Mouse (Mus musculus) brain, embryonic 14.5 days (tissue): ENCODE measurements around the gene Uckl1. TPM values are rescaled to one million over a fixed set of nuclear protein-coding genes. Genes with fewer than 3 reads are reported as not detected.

Source experiments
- DNase-seq: peaks from one replicate; pipeline ENCODE4 v3.0.0-alpha.2; 2011; ENCODE audit warnings: low read depth
- CTCF ChIP-seq: fragments of 200-500 bp; IDR thresholded peaks from 2 replicates; pipeline ENCODE4 v1.5.1; 2012; ENCODE audit warnings: inconsistent platforms, mild to moderate bottlenecking, moderate library complexity, borderline replicate concordance; ENCODE audit not compliant: insufficient read depth, insufficient read length; ENCODE audit errors: extremely low read depth
- POLR2A ChIP-seq: fragments of 200-500 bp; IDR thresholded peaks from 2 replicates; pipeline ENCODE4 v1.6.1; 2012; ENCODE audit warnings: mild to moderate bottlenecking, inconsistent platforms, borderline replicate concordance; ENCODE audit not compliant: poor library complexity, insufficient read depth, insufficient read length, severe bottlenecking; ENCODE audit errors: extremely low read depth
- polyA plus RNA-seq: library from polyadenylated mRNA; depleted of rRNA; stranded (reverse); fragments of >200 nt; gene quantifications from 2 replicates; pipeline ENCODE4 v1.2.3, GENCODE M21; 2012

Gene Uckl1
- polyA plus RNA-seq, 1 experiment: 125 TPM

DNA sequence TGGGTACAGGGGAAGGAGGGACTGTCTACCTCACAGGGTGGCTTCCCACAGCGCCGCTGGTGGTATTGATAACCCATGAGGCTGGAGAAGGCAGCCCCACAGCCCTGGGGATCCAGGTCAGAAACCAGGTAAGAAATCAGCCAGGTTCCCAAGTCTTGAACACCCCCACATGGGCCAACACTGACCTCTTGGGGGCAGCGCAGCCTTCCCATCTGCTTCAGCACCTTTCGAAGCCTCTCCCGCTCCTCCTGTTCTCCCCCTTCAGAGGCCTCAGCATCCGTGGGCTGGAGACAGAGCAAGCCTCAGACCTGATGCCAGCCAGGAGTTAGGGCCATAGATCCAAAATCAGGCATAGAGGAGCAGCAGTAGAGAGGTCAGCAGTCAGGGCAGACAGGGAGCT, 3.1 kb upstream of the Uckl1 start:
- TF ChIP-seq CTCF (0 out of 2 replicates have a peak, but pooled peaks have one; percentile 2), POLR2A (no peak)
- DNase-seq: no peak

DNA sequence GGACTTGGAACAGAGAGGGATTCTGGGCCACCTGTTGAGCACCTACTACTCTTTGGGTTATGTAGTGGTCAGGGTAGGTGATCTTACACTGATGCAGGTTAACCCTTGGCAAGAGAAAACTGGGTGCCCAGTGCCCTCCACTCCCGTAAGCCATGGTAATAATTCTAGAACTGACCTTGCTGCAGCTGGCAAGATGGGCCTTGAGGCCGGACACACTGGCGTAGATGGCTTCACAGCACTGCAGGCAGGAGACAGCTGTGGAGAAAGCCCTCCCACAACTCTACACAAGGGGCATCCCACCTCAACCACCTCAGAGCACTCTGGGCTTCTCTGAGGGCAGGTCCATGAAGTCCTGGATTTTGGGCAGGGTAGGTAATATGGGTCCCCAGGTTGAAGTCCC, 1.4 kb upstream of the Uckl1 start:
- TF ChIP-seq CTCF (no peak), POLR2A (no peak)
- no peak for DNase-seq

DNA sequence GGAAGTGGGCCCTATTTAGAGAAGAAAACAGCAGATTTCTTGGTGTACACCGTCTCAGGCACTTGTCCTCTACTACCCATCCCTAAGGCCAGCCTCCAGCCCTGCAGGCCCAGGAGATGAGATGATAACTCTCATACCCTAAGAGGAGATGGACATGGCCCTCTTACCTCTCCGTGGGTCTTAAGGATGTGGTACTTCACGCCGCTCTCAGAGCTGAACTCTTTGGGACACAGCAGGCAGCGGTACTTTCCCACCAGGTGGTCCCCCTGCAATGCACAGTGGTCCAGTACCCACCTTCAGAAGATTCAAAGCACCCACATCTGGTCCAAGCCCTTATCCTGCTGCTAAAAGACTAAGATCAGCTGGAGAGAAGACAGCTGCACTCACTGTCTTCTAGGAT, 814 bp upstream of the Uckl1 start:
- no peak for TF ChIP-seq POLR2A
- no peak for TF ChIP-seq CTCF
- no peak for DNase-seq

GRCm38 (mm10) chr2:181583460-181584257, 1.0 kb downstream of the Uckl1 start:
- TF ChIP-seq POLR2A (no peak), CTCF (no peak)
- no peak for DNase-seq

GRCm38 (mm10) chr2:181582939-181583338, 1.8 kb downstream of the Uckl1 start:
- TF ChIP-seq POLR2A (no peak), CTCF (no peak)

GRCm38 (mm10) chr2:181582358-181582757, 2.3 kb downstream of the Uckl1 start:
- no peak for TF ChIP-seq CTCF
- no peak for TF ChIP-seq POLR2A
- DNase-seq: no peak

More at GRCm38 (mm10) chr2:181582939-181583338, 1.8 kb downstream of the Uckl1 start:
- DNase-seq: no peak

DNA sequence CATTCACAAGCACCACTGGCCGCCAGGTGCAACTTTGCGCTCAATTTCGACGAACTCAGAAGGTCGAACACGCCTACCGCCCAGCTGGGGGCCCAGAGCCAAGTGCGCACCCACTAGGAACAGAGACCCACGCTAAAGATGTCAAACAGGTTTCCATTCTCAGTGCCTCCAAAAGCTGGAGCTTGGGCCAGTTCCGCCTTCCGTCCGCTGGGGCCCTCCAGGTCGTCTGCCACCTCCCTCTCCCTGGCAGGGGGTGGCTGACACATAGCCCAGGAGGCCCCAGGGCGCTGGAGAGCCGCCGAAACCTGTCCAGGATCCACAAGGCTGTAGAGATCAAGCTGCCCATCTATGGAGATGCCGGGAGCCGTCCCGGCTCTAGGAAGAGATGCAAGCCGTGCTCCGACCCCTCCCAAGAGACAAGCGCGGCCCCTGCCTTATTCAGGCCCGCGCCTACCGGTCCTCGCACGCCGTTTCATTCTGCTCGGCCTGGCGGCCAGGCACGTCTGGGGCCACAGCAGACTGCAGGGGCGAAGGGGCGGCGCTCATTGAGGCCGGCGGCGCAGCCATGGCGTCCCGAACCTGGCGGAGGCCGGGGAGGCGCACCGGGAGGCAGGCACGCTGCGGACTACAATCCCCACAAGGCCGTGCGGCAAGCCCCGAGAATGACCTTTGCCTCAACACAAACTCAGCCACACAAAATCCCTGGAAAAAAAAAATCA, 3.1 kb downstream of the Uckl1 start:
- DNase-seq: peak; percentile 89
- TF ChIP-seq POLR2A: peak; percentile 72
- TF ChIP-seq CTCF: no peak

- peak; percentile 96 for DNase-seq
Measured at GRCm38 (mm10) chr2:181581016-181581401, 3.7 kb downstream of the Uckl1 start.

GRCm38 (mm10) chr2:181580131-181580772, 4.4 kb downstream of the Uckl1 start:
- DNase-seq: no peak

More at GRCm38 (mm10) chr2:181581016-181581401, 3.7 kb downstream of the Uckl1 start:
- TF ChIP-seq POLR2A (no peak), CTCF (peak; percentile 97)

DNA sequence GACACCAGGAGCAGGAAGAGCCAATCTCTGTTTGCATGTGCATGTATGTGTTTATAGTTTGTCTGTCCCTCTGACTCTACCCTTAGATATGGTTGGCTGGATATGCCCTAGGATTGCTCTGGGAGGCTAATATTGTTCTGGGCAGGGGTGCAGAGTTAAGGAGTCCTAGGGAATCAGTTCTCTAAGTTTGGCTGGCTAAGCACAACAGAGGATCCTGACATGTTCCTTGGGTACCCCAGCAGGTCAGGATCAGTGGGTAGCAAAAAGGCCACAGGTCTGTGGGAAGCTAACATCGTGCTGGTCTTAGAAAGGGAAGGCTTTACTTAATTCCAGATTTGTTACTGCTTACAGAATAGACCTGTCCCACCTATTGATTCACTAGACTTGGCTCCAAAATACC, 5.0 kb downstream of the Uckl1 start:
- DNase-seq: no peak
- TF ChIP-seq CTCF (no peak), POLR2A (no peak)

More at GRCm38 (mm10) chr2:181580131-181580772, 4.4 kb downstream of the Uckl1 start:
- no peak for TF ChIP-seq POLR2A
- no peak for TF ChIP-seq CTCF

GRCm38 (mm10) chr2:181578790-181579618, 5.7 kb downstream of the Uckl1 start:
- TF ChIP-seq POLR2A (no peak), CTCF (no peak)
- DNase-seq: no peak
